Mouse (Mus musculus) spleen, adult 2 months (tissue): Measurements from ENCODE around the gene Gmeb2. TPM values are rescaled to one million over a fixed set of nuclear protein-coding genes. Genes with fewer than 3 reads are reported as not detected.

Source experiments
- DNase-seq, 2 experiments: peaks; one replicate each; pipeline versions ENCODE4 v3.0.0 to v3.0.0-alpha.2; 2012 to 2021; ENCODE audit warnings: low spot score in 2 of 2, low read depth in 1 of 2
- H3K27ac ChIP-seq: fragments of 200-500 bp; 2 replicates; pipeline ENCODE4 v1.5.1; 2012; ENCODE audit warnings: low read length, inconsistent platforms; ENCODE audit not compliant: insufficient read depth
- H3K27me3 ChIP-seq: fragments of 200-500 bp; 2 replicates; pipeline ENCODE4 v1.6.1; 2012; ENCODE audit warnings: mild to moderate bottlenecking, moderate library complexity, low read length, inconsistent platforms; ENCODE audit not compliant: control insufficient read depth, insufficient read depth
- H3K36me3 ChIP-seq: fragments of 200-500 bp; 2 replicates; pipeline ENCODE4 v1.6.1; 2012; ENCODE audit warnings: mild to moderate bottlenecking, low read length, inconsistent platforms; ENCODE audit not compliant: control insufficient read depth, insufficient read depth
- H3K4me1 ChIP-seq: fragments of 200-500 bp; 2 replicates; pipeline ENCODE4 v1.6.1; 2011; ENCODE audit warnings: inconsistent platforms; ENCODE audit not compliant: control insufficient read depth, insufficient read depth, insufficient read length
- H3K4me3 ChIP-seq: fragments of 200-500 bp; 2 replicates; pipeline ENCODE4 v1.5.1; 2011; ENCODE audit warnings: mild to moderate bottlenecking, inconsistent platforms; ENCODE audit not compliant: insufficient read depth, insufficient read length; ENCODE audit errors: extremely low read depth
- CTCF ChIP-seq: fragments of 200-500 bp; IDR thresholded peaks from 2 replicates; pipeline ENCODE4 v1.5.1; 2011; ENCODE audit warnings: mild to moderate bottlenecking, inconsistent platforms; ENCODE audit not compliant: insufficient read depth, insufficient read length, insufficient replicate concordance; ENCODE audit errors: extremely low read depth
- POLR2A ChIP-seq: fragments of 200-500 bp; IDR thresholded peaks from 2 replicates; pipeline ENCODE4 v1.6.1; 2011; ENCODE audit warnings: low read depth, low read length, inconsistent platforms
- WGBS: fragments of 180-500 bp; shearing (Covaris S2); methylation state at CpG from one replicate; pipeline ENCODE4 v1.1.7; 2018; 5-methylcytosine and 5-hydroxymethylcytosine counted together
- polyA plus RNA-seq: library from polyadenylated mRNA; depleted of rRNA; stranded (reverse); fragments of >200 nt; gene quantifications from 2 replicates; pipeline ENCODE4 v1.2.3, GENCODE M21; 2012

Gmeb2 gene
- polyA plus RNA-seq, 1 experiment = 22.8 TPM

DNA sequence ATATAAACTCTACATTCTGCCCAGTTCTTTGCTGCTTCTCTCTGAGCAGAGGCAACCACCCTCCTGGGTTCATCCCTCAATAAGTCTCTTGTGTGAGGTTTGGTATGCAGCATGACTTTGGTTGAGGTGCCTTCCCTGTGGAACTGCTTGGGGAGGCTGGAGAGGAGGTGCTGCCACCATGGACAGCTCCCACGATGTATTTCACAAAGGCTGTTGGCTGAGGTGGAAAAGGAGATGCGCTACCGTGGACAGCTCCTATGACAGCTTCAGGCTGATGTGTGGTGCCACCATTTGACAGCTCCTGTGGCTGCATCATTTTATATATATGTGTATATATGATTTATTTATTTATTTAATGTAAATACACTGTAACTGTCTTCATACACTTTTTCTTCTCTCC is 14.2 kb upstream of the Gmeb2 start:
- TF ChIP-seq CTCF (no peak), POLR2A (no peak)
- 70% methylated on average over 3 of the region's 3 CpGs for WGBS
- Histone ChIP-seq H3K36me3 (peaks cover 1% of the 10 kb centered on the region; the same call in 1 of the 2 replicates), H3K4me3 (no peak overlapping the region), H3K27ac (no peak overlapping the region), H3K27me3 (peaks cover 2% of the 10 kb centered on the region; the same call in 1 of the 2 replicates), H3K4me1 (peaks cover 1% of the 10 kb centered on the region; the same call in 1 of the 2 replicates)
- DNase-seq = no peak

DNA sequence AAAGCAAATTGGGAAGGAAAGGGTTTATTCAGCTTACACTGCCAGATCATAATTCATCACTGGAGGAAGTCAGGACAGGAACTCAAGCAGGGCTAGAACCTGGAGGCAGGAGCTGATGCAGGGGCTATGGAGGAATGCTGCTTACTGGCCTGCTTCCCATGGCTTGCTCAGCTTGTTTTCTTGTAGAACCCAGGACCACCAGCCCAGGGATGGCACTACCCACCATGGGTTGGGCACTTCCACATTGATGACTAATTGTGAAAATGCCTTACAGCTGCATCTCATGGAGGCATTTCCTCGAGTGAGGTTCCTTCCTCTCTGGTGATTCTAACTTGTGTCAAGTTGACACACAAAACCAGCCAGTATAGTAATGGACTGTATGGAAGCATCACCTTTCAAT is 3.1 kb upstream of the Gmeb2 start:
- no peak overlapping the region for H3K4me3 ChIP-seq
- H3K4me1 ChIP-seq = peaks cover 5% of the 10 kb centered on the region
- no peak for DNase-seq
- no peaks in the 10 kb centered on the region for H3K27me3 ChIP-seq
- no peak for TF ChIP-seq CTCF
- TF ChIP-seq POLR2A = no peak
- H3K27ac ChIP-seq = no peak overlapping the region
- no peaks in the 10 kb centered on the region for H3K36me3 ChIP-seq
- 19% methylated on average over 1 of the region's 1 CpGs for WGBS

DNA sequence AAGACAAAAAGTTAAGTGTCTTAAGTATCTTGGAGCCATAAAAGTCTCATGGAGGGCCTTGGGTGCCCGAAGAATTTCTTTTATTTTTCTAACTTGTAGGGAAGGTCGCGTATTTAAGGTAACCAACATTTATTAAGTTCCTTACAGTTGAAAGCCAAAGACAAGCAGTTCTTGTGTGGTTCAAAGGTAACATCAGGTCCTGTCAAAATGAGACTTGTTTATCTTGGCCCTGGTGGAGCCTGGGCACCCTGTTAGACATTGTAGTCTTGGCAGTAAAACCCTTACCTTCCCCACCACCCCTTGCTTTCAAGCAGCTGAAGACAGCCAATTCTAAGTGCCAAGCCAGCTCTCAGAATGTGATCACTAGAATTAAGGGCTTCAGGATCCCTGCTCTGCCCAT is 856 bp upstream of the Gmeb2 start:
- no peaks in the 10 kb centered on the region for H3K27me3 ChIP-seq
- WGBS = 69% methylated on average over 3 of the region's 3 CpGs
- H3K27ac ChIP-seq = peak overlapping the region; percentile 8; the same call in 1 of the 2 replicates

DNA sequence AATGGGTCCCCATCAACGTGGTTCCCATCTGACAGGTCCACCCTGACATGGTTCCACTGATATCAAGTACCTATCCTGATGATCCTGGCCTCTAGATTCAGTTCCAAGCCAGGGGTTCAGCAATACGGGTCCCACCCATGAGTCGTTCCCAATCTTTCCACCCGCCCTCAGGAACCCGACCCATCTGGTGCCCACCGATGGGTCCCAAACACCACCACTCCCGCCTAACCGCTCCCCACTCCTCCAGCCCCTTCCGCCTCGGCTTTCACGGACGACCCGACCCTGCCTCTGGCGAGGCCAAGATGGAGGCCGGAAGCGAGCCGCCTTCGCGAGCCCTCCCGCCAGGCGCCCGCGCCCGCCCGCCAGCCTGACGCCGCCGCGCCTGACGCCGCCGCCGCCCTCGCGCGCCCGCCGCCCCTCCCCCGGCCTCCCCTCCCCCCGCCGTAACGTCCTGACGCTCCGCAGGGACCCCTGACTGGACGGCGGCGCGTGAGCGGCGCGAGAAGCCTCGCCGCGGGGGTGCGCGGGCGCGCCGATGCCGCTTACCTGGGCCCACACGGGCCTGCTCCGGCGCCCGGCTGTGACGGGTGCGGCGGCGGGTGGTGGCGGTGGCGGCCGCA is 387 bp downstream of the Gmeb2 start:
- peak; percentile 85 for TF ChIP-seq POLR2A
- no peak for TF ChIP-seq CTCF
- Histone ChIP-seq H3K27me3 (no peaks in the 10 kb centered on the region), H3K4me1 (peaks cover 5% of the 10 kb centered on the region), H3K36me3 (peaks cover 2% of the 10 kb centered on the region; the same call in 1 of the 2 replicates), H3K4me3 (peak overlapping the region; percentile 99), H3K27ac (peak overlapping the region; percentile 98)
- peak; percentile 47 to 76 for DNase-seq
- WGBS = under 1% methylated on average over 68 of the region's 71 CpGs

More for the DNA sequence above, 856 bp upstream of the Gmeb2 start:
- Histone ChIP-seq H3K36me3 (no peaks in the 10 kb centered on the region), H3K4me3 (no peak overlapping the region; the same call in none of the 2 replicates), H3K4me1 (peaks cover 5% of the 10 kb centered on the region)
- no peak for DNase-seq
- TF ChIP-seq POLR2A = no peak
- TF ChIP-seq CTCF = no peak

DNA sequence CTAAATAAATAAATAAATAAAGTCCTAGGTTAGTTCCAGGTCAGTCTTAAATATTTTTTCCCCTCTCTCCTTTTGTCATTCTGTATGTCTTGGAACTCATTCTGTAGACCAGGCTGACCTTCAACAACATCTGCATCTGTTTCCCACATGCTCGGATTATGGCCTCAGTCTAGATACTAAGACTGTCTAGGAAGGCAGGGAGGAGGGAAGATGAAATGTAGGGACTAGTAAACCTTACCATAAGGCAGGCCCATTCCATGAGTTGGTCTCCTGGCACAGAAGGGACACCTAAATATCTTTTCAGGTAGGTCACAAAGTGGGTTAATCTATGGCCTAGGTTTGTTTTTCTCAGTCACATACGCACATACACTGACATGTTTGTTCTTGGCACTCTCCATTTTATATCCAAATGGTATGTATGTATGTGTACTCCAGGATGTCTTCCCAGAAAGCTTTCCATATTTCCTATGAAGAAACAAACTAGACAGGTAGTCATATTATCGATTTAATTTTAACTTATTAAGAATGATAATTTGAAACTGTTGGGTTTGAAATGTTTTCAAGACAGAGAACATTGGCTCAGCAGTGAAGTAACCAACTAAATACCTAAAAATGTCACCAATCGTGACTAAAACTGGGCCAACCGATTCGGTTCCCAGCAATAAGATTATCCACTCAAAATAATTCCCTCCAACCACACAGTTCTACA is 1.1 kb downstream of the Gmeb2 start:
- H3K4me1 ChIP-seq = peaks cover 5% of the 10 kb centered on the region
- H3K27ac ChIP-seq = peak overlapping the region; percentile 98
- TF ChIP-seq CTCF = no peak
- TF ChIP-seq POLR2A = no peak
- peaks cover 4% of the 10 kb centered on the region; the same call in 1 of the 2 replicates for H3K36me3 ChIP-seq
- H3K4me3 ChIP-seq = peak overlapping the region; percentile 99
- DNase-seq = no peak
- H3K27me3 ChIP-seq = no peaks in the 10 kb centered on the region
- 44% methylated on average over 6 of the region's 6 CpGs for WGBS

DNA sequence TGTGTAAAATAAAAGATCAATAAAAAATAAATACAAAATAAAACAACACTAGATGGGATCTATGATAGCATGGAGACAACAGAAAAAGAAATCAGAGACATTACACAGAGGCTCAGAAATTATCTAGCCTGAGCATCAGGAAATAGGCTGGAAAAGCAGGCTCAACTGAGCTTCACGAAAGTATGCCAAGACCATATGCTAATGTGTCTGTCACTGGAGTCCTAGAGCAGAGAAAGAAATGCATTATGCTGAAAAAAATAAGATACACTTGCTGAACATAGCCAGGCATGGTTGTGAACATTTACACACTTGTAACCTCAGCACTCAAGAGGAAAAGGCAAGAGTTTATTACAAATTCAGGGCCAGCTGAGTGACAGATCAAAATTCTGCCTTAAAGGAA is 7.9 kb downstream of the Gmeb2 start:
- peaks cover 17% of the 10 kb centered on the region for H3K36me3 ChIP-seq
- no peak for DNase-seq
- TF ChIP-seq CTCF (no peak), POLR2A (no peak)
- H3K4me1 ChIP-seq = no peaks in the 10 kb centered on the region
- H3K27me3 ChIP-seq = no peaks in the 10 kb centered on the region
- no peak overlapping the region for H3K27ac ChIP-seq
- WGBS = 90% methylated on average over 1 of the region's 1 CpGs
- no peak overlapping the region for H3K4me3 ChIP-seq

DNA sequence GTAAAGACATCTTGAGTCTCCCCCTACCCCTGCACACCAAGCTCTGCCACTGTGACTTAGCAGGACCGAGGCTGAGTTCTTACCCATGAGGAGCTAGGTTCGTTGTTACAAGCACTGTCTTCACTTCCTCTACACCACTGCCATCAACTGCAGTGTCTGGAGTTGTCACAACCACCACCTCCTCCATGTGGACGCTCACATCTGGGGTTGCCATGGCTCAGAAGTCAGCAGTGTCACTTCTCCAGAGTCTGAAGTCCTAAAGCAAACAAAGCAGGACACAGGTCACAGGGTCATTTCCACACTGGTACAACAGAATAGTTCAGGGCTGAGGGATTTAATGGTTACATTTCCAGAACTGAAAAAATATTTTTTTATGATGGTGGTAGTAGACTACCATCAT is 10.0 kb downstream of the Gmeb2 start:
- H3K4me1 ChIP-seq = no peaks in the 10 kb centered on the region
- no peak for TF ChIP-seq CTCF
- no peak for TF ChIP-seq POLR2A
- peaks cover 15% of the 10 kb centered on the region for H3K36me3 ChIP-seq
- DNase-seq = no peak
- no peak overlapping the region for H3K27ac ChIP-seq
- no peaks in the 10 kb centered on the region for H3K27me3 ChIP-seq
- no peak overlapping the region for H3K4me3 ChIP-seq
- whole genome bisulfite sequencing = 72% methylated on average over 3 of the region's 3 CpGs
